Mouse (Mus musculus): ENCODE measurements around the gene Mterf1a. TPM values are rescaled to one million over a fixed set of nuclear protein-coding genes. Genes with fewer than 3 reads are reported as not detected.

Mterf1a gene
- total and polyA plus RNA-seq, 3 experiments, result 0.70 to 3.7 (median 2.4) TPM

- 74% methylated on average over 8 of the region's 8 CpGs for WGBS
- DNase-seq, result no peak
Observed at GRCm38 (mm10) chr5:3935778-3936554, 42.2 kb upstream of the Mterf1a start.

GRCm38 (mm10) chr5:3935266-3935665 lies 41.5 kb upstream of the Mterf1a start:
- 68% methylated on average over 5 of the region's 5 CpGs for WGBS
- intact Hi-C loops (cut with DNase I), result no loop called here
- Histone ChIP-seq H3K27ac (no peak overlapping the region), H3K9ac (ENCODE audit: low read depth, low read length) (no peak overlapping the region), H3K79me2 (replicated peaks; ENCODE audit: control insufficient read depth, insufficient read depth, low read length) (peaks cover 11% of the 10 kb centered on the region), H3K4me3 (no peak overlapping the region), H3K4me1 (ENCODE audit: control insufficient read depth, insufficient read depth, low read length) (peaks cover 4% of the 10 kb centered on the region), H3K27me3 (ENCODE audit: control insufficient read depth, insufficient read depth, low read length) (no peaks in the 10 kb centered on the region), H3K36me3 (ENCODE audit: control insufficient read depth, insufficient read depth, low read length) (0 out of 2 replicates have a peak, but pooled peaks cover 1% of the 10 kb centered on the region)
- no peak for TF ChIP-seq EP300 (IDR thresholded peaks at IDR 0.05; ENCODE audit: insufficient read depth, low read depth, low read length)
- TF ChIP-seq CTCF (IDR thresholded peaks at IDR 0.05), result no peak
- TF ChIP-seq POLR2A (IDR thresholded peaks at IDR 0.05; ENCODE audit: insufficient read depth, low read depth, low read length), result no peak
- DNase-seq, result no peak

More at GRCm38 (mm10) chr5:3935778-3936554, 42.2 kb upstream of the Mterf1a start:
- no peaks in the 10 kb centered on the region for H3K27me3 ChIP-seq (ENCODE audit: control insufficient read depth, insufficient read depth, low read length)
- H3K36me3 ChIP-seq (ENCODE audit: control insufficient read depth, insufficient read depth, low read length), result 0 out of 2 replicates have a peak, but pooled peaks cover 1% of the 10 kb centered on the region
- no peak overlapping the region for H3K9ac ChIP-seq (ENCODE audit: low read depth, low read length)
- H3K4me3 ChIP-seq, result no peak overlapping the region
- H3K79me2 ChIP-seq (replicated peaks; ENCODE audit: control insufficient read depth, insufficient read depth, low read length), result peaks cover 13% of the 10 kb centered on the region
- intact Hi-C loops (cut with DNase I), result no loop called here
- TF ChIP-seq EP300 (IDR thresholded peaks at IDR 0.05; ENCODE audit: insufficient read depth, low read depth, low read length) (no peak), POLR2A (IDR thresholded peaks at IDR 0.05; ENCODE audit: insufficient read depth, low read depth, low read length) (no peak), CTCF (IDR thresholded peaks at IDR 0.05) (no peak)
- H3K27ac ChIP-seq, result no peak overlapping the region
- peaks cover 3% of the 10 kb centered on the region for H3K4me1 ChIP-seq (ENCODE audit: control insufficient read depth, insufficient read depth, low read length)

GRCm38 (mm10) chr5:3933551-3933950 lies 39.8 kb upstream of the Mterf1a start:
- no peak overlapping the region for H3K27ac ChIP-seq
- H3K9ac ChIP-seq (ENCODE audit: low read depth, low read length), result no peak overlapping the region
- 96% methylated on average over 3 of the region's 3 CpGs for WGBS
- H3K79me2 ChIP-seq (replicated peaks; ENCODE audit: control insufficient read depth, insufficient read depth, low read length), result peaks cover 10% of the 10 kb centered on the region
- H3K4me1 ChIP-seq (ENCODE audit: control insufficient read depth, insufficient read depth, low read length), result peaks cover 9% of the 10 kb centered on the region
- DNase-seq, result no peak
- TF ChIP-seq POLR2A (IDR thresholded peaks at IDR 0.05; ENCODE audit: insufficient read depth, low read depth, low read length) (no peak), EP300 (IDR thresholded peaks at IDR 0.05; ENCODE audit: insufficient read depth, low read depth, low read length) (no peak)
- H3K36me3 ChIP-seq (ENCODE audit: control insufficient read depth, insufficient read depth, low read length), result peaks cover 3% of the 10 kb centered on the region
- intact Hi-C loops (cut with DNase I), result no loop called here
- no peaks in the 10 kb centered on the region for H3K27me3 ChIP-seq (ENCODE audit: control insufficient read depth, insufficient read depth, low read length)
- H3K4me3 ChIP-seq, result no peak overlapping the region

GRCm38 (mm10) chr5:3931636-3932035 lies 37.9 kb upstream of the Mterf1a start:
- Histone ChIP-seq H3K79me2 (replicated peaks; ENCODE audit: control insufficient read depth, insufficient read depth, low read length) (peaks cover 8% of the 10 kb centered on the region), H3K27ac (no peak overlapping the region), H3K27me3 (ENCODE audit: control insufficient read depth, insufficient read depth, low read length) (no peaks in the 10 kb centered on the region), H3K4me1 (ENCODE audit: control insufficient read depth, insufficient read depth, low read length) (peaks cover 9% of the 10 kb centered on the region), H3K36me3 (ENCODE audit: control insufficient read depth, insufficient read depth, low read length) (peaks cover 3% of the 10 kb centered on the region), H3K4me3 (no peak overlapping the region), H3K9ac (ENCODE audit: low read depth, low read length) (no peak overlapping the region)
- DNase-seq, result no peak
- intact Hi-C loops (cut with DNase I), result no loop called here
- 94% methylated on average over 3 of the region's 3 CpGs for WGBS
- no peak for TF ChIP-seq CTCF (IDR thresholded peaks at IDR 0.05)
- TF ChIP-seq EP300 (IDR thresholded peaks at IDR 0.05; ENCODE audit: insufficient read depth, low read depth, low read length), result no peak
- TF ChIP-seq POLR2A (IDR thresholded peaks at IDR 0.05; ENCODE audit: insufficient read depth, low read depth, low read length), result no peak

GRCm38 (mm10) chr5:3930760-3931159 lies 37.0 kb upstream of the Mterf1a start:
- H3K9ac ChIP-seq (ENCODE audit: low read depth, low read length), result no peak overlapping the region
- H3K79me2 ChIP-seq (replicated peaks; ENCODE audit: control insufficient read depth, insufficient read depth, low read length), result peaks cover 7% of the 10 kb centered on the region
- intact Hi-C loops (cut with DNase I), result no loop called here
- H3K27ac ChIP-seq, result no peak overlapping the region
- H3K36me3 ChIP-seq (ENCODE audit: control insufficient read depth, insufficient read depth, low read length), result peaks cover 3% of the 10 kb centered on the region
- DNase-seq, result no peak
- H3K27me3 ChIP-seq (ENCODE audit: control insufficient read depth, insufficient read depth, low read length), result no peaks in the 10 kb centered on the region
- TF ChIP-seq POLR2A (IDR thresholded peaks at IDR 0.05; ENCODE audit: insufficient read depth, low read depth, low read length) (no peak), CTCF (IDR thresholded peaks at IDR 0.05) (no peak), EP300 (IDR thresholded peaks at IDR 0.05; ENCODE audit: insufficient read depth, low read depth, low read length) (no peak)
- peaks cover 7% of the 10 kb centered on the region for H3K4me1 ChIP-seq (ENCODE audit: control insufficient read depth, insufficient read depth, low read length)
- no peak overlapping the region for H3K4me3 ChIP-seq
- 75% methylated on average over 5 of the region's 5 CpGs for WGBS

GRCm38 (mm10) chr5:3928690-3929046 lies 34.9 kb upstream of the Mterf1a start:
- peak overlapping the region; percentile 100 for H3K9ac ChIP-seq (ENCODE audit: low read depth, low read length)
- peaks cover 6% of the 10 kb centered on the region for H3K4me1 ChIP-seq (ENCODE audit: control insufficient read depth, insufficient read depth, low read length)
- intact Hi-C loops (cut with DNase I), result no loop called here
- WGBS, result 0% methylated on average over 12 of the region's 12 CpGs
- H3K4me3 ChIP-seq, result peak overlapping the region; percentile 89
- peaks cover 2% of the 10 kb centered on the region for H3K36me3 ChIP-seq (ENCODE audit: control insufficient read depth, insufficient read depth, low read length)
- peak; percentile 38 to 58 for DNase-seq
- no peak for TF ChIP-seq POLR2A (IDR thresholded peaks at IDR 0.05; ENCODE audit: insufficient read depth, low read depth, low read length)
- no peak for TF ChIP-seq CTCF (IDR thresholded peaks at IDR 0.05)
- no peak for TF ChIP-seq EP300 (IDR thresholded peaks at IDR 0.05; ENCODE audit: insufficient read depth, low read depth, low read length)
- H3K79me2 ChIP-seq (replicated peaks; ENCODE audit: control insufficient read depth, insufficient read depth, low read length), result peaks cover 4% of the 10 kb centered on the region
- H3K27me3 ChIP-seq (ENCODE audit: control insufficient read depth, insufficient read depth, low read length), result no peaks in the 10 kb centered on the region
- H3K27ac ChIP-seq, result peak overlapping the region; percentile 91

Data from heart, adult 2 months (tissue).